Mouse (Mus musculus) neutrophil, adult 65 days (primary cell): ENCODE measurements around the gene Slc35e1. TPM values are rescaled to one million over a fixed set of nuclear protein-coding genes. Genes with fewer than 3 reads are reported as not detected.

Experiments used
- total RNA-seq: library from RNA; stranded (reverse); gene quantifications from 2 replicates; pipeline ENCODE4 v1.2.4, GENCODE M21; 2023

Slc35e1 gene
- total RNA-seq: 147 and 157 TPM in 2 replicates

DNA sequence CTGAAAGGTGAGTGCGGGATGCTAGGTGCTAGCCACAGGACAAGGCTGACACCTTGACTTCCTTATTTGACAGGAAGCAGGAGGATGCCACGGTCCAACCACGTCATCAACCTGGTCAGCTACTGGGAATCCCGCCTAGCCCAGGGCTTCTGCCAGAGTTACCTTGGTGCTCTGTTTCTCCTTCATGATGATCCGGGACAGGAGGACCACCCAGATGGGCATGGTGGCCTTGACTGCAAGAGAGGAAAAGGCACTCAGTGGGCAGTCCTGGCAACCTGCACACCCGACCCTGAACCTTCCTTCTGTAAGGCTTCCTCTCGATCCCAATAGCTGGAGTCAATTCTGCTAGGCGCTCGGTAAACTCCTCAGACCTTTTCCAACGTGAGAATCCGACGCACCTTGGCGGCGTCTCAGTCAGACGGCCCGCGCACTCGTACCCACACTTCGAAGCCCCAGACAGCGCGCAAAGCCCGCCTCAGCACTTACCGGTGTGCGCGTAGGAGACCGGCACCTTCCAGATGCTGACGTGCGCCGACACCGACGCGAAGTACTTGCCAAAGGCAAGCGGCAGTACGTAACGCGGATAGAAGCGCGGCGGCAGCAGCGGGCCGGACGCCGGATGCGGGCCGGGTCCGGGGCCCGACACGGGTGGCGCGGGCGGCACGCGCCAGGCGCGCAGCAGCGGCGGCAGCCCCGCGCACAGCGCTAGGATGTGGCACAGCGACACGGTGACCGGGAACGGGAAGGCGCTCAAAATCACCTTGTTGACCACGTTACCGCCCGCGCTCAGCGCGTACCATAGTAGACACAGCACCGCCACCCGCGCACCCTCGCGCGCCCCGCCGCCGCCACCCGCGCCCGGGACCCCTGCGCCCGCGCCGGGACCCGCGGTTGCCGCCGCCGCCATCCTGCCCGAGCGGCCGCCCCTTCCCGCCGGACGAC is at the start of gene Slc35e1:
Slc35e1 (minus strand) TSS at position 935 of the 942 bp plus-strand sequence.

DNA sequence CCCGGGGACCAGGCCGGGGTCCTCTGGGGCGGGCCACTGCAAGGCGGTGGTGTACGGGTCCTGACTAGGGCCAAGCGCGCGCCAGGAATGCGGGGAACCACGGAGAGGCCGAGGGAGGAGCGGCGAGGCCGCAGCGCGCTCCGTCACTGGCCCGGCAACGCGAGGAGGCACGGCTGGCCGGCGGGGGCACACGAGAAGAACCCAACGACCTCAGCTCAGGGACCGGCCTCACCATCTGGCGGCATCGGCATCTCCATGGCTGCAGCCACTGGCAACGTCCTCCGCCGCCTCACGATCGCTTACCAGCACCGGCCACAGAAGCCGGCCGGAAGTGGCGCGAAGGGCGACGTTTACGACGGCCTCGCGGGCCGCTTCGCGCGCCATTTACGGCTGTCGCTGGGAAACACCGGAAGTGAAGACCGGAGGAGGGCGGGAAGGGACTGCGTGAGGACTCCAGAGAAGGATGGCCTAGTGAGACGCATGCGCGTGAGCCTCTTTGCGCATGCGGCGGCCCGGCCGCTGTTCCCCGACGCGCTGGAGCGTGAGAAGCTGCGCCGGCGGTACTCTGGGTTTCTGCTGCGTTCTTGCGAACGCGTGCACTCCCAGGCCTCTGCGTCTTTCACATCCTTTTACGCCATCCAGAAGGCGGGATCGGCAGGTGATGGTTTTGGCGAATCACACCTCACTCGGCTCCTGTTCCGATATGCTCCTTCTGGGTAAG is 17.4 kb downstream of the Slc35e1 start, which contains the start of gene Cherp:
Cherp (minus strand) TSS at position 401 of the 721 bp plus-strand sequence.

DNA sequence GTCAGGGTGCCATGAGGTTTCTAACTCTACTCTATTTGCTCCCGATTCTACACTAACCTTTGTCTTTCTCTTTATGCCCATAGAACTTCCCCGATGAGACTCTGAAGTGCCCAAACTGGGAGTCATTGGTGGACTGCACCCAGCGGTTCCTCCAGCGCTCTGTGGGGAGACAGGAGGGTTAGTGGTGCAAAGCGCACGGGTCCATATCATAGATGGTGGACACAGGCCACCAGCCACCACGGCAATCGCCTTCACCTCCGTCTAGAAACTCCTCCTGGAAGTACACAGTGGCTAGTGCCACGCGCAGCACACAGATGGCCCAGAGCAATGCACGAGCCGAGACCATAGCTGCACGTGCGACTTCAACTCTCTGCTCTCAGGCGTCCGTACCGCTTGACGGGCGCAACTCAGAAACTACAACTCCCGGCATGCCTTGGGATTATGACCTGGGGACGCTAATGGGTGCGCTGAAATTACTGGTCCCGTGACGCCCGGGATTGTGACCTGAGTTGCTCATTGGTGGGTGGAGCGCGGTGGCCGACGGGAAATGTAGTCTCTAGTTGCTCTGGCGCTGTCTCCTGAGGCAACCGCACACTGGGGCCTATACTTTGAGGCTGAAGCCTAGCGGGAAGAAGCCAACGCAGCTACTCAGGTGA is 48.9 kb downstream of the Slc35e1 start, which contains the start of the genes Calr3 and 1700030K09Rik:
Calr3 (minus strand) TSS at position 533 of the 656 bp plus-strand sequence.
1700030K09Rik (plus strand) TSS at position 543 of the 656 bp plus-strand sequence.

Other genes with a start within 250 kb of the Slc35e1 start
- gene Gm10282, start 187.4 kb downstream of the Slc35e1 start, total RNA-seq: 63.1 and 91.0 TPM in 2 replicates
- 2,209 and 2,764 TPM in 2 replicates for gene Klf2, start 173.6 kb downstream of the Slc35e1 start, total RNA-seq
- 46.0 and 60.4 TPM in 2 replicates for gene Eps15l1, start 71.2 kb downstream of the Slc35e1 start, total RNA-seq
- gene Calr3, start 48.7 kb downstream of the Slc35e1 start, total RNA-seq: not detected in 2 replicates
- 0.79 and 1.6 TPM in 2 replicates for gene 1700030K09Rik, start 48.7 kb downstream of the Slc35e1 start, total RNA-seq
- 62.2 and 65.7 TPM in 2 replicates for gene Cherp, start 17.4 kb downstream of the Slc35e1 start, total RNA-seq
- 13.2 and 16.7 TPM in 2 replicates for gene Med26, start 55.7 kb upstream of the Slc35e1 start, total RNA-seq
- 117 and 121 TPM in 2 replicates for gene Smim7, start 78.5 kb upstream of the Slc35e1 start, total RNA-seq
- 22.8 and 23.8 TPM in 2 replicates for gene Tmem38a, start 79.4 kb upstream of the Slc35e1 start, total RNA-seq
- gene Nwd1, start 154.1 kb upstream of the Slc35e1 start, total RNA-seq: 0.41 and 0.47 TPM in 2 replicates
- gene Sin3b, start 230.7 kb upstream of the Slc35e1 start, total RNA-seq: 157 and 174 TPM in 2 replicates